Mouse (Mus musculus) gastrocnemius, adult 2 months (tissue): Measurements from ENCODE around the gene Asic2. TPM values are rescaled to one million over a fixed set of nuclear protein-coding genes. Genes with fewer than 3 reads are reported as not detected.

Source experiments
- DNase-seq: peaks from one replicate; pipeline ENCODE4 v3.0.0; 2022
- H3K27ac ChIP-seq: fragments of 200-600 bp; 2 replicates; pipeline ENCODE4 v1.8.1; 2022; ENCODE audit warnings: mild to moderate bottlenecking
- H3K4me3 ChIP-seq: fragments of 200-600 bp; 2 replicates; pipeline ENCODE4 v1.8.1; 2022; ENCODE audit warnings: mild to moderate bottlenecking, moderate library complexity
- CTCF ChIP-seq: fragments of 200-600 bp; IDR thresholded peaks from 2 replicates; pipeline ENCODE4 v1.8.1; 2022; ENCODE audit warnings: antibody characterized with exemption, mild to moderate bottlenecking, moderate library complexity
- intact Hi-C: fragments of 180-260 bp; cut with DNase I; formaldehyde crosslinking; loops from one replicate; pipeline ENCODE4 v1.15.1; 2025
- total RNA-seq, 2 experiments: library from RNA; stranded (reverse); gene quantifications; 2 replicates each; pipeline ENCODE4 v1.2.3; 2021

Asic2 gene
- total RNA-seq, 2 experiments from 2014 or later, result 0.10 TPM; not detected in 1

DNA sequence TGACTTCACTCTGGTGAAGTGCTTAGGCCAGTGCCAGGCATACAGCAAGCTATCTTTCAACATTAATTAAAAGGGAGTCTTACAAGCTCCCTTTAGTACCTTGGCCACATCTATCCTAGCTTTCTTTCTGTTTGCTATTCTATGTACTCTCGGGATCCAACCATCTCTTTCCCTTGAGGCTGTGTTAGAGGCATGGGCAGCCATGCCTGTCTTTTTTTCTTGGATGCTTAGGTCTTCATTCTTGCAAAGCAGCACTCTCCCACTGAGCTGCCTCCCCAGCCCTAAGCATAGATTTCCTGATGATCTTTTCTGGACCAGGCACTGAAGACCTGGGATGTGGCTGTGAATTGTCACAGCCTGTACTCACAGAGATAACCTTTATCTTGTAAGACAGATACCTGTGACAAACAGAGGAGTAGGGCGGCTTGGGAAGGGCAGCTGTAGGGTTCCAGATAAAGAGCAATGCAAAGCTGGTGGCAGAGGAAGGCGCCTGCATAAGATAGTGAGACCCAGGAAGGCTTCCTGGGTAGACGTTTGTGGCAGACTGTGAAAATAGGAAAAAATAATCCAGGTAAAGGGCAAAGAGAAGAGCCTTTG is 433.0 kb downstream of the Asic2 start:
- TF ChIP-seq CTCF, result no peak
- DNase-seq, result no peak
- H3K27ac ChIP-seq, result no peak overlapping the region
- intact Hi-C loops, result loop anchor here (10.0 kb wide), 1 partner anchor 630 kb away; no protein-coding TSS in a partner anchor
- no peak overlapping the region for H3K4me3 ChIP-seq

DNA sequence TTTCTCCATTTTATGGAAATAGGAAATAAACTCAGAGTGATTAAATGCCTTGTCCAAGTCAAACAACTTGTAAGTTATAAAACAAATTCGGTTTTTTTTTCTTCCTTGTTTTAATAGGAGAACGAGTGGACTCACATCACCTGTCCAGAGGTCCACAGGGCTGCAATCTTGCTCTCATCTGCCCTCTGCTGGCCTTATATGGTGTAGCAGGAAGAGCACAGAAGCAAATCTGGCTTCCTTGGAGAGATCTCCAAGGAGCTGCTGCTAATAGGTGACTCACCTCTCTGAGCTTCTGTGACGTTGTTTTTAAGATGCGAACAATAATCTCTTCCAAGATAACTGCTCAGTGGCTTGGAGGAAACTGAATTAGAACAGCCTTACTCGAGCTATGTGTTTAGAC is 433.6 kb downstream of the Asic2 start:
- Histone ChIP-seq H3K4me3 (no peak overlapping the region), H3K27ac (no peak overlapping the region)
- intact Hi-C loops, result loop anchor here (10.0 kb wide), 1 partner anchor 630 kb away; no protein-coding TSS in a partner anchor
- peak; percentile 21 for DNase-seq
- TF ChIP-seq CTCF, result peak; percentile 88

DNA sequence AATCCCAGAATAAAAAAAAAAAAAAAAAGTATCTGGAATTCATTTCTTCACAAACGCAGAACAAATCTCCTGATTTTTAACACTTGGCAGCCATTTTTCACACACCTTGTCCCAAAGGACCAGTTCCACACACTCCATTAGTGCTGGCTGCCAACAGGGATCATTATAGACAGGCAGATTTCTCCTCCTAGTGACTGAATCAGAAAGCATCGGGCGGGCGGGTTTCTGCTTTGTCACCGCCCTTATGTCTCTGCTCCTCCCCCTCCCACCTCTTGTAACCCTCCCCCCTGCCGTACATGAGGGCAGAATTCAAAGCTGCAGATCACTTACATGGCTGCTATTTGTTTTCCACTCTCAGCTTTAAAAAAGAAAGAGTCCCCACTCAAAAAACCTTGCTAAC is 436.4 kb downstream of the Asic2 start:
- no peak overlapping the region for H3K4me3 ChIP-seq
- no peak for DNase-seq
- TF ChIP-seq CTCF, result no peak
- no peak overlapping the region for H3K27ac ChIP-seq
- intact Hi-C loops, result loop anchor here (10.0 kb wide), 1 partner anchor 627 kb away; no protein-coding TSS in a partner anchor

DNA sequence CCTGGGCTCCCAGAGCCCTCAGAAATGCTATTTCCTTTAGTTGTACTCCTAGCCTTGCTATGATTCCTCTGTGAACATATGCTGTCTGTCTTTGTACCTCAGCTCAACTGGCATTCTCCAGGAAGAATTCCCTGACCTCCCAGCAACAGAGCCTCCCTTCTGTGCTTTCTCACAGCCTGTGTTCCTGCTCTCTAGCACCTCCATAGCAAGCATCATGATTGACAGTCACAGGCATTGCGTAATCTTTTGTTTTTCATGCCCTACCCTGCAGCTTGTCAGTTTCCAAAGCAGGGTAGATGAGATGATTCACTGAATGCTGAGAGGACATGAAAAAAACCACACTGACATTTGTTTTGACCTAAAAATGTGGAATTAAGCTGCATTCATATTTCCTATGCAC is 445.3 kb downstream of the Asic2 start:
- no peak for DNase-seq
- H3K27ac ChIP-seq, result no peak overlapping the region
- no peak for TF ChIP-seq CTCF
- intact Hi-C loops, result no loop called here
- no peak overlapping the region for H3K4me3 ChIP-seq

DNA sequence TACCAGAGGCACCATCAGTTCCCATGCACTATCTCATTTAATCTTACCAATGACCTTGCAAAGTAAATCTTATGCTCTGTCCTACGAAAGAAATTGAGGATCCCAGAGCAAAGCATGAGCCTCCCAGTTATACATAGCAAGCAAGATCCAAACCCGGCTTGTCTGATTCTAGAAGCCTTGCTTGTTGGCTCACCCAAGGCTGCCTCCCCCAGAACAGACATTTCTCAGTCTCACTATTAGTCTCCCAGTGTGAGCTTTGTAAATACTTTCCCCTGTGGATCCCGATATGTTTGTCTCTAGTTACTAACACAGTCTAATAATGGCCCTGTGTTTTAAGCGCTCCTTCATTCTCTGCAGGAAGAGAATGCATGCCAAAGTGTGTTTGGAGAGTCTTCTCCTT is 446.4 kb downstream of the Asic2 start:
- DNase-seq, result no peak
- no peak overlapping the region for H3K27ac ChIP-seq
- intact Hi-C loops, result no loop called here
- no peak for TF ChIP-seq CTCF
- H3K4me3 ChIP-seq, result no peak overlapping the region

DNA sequence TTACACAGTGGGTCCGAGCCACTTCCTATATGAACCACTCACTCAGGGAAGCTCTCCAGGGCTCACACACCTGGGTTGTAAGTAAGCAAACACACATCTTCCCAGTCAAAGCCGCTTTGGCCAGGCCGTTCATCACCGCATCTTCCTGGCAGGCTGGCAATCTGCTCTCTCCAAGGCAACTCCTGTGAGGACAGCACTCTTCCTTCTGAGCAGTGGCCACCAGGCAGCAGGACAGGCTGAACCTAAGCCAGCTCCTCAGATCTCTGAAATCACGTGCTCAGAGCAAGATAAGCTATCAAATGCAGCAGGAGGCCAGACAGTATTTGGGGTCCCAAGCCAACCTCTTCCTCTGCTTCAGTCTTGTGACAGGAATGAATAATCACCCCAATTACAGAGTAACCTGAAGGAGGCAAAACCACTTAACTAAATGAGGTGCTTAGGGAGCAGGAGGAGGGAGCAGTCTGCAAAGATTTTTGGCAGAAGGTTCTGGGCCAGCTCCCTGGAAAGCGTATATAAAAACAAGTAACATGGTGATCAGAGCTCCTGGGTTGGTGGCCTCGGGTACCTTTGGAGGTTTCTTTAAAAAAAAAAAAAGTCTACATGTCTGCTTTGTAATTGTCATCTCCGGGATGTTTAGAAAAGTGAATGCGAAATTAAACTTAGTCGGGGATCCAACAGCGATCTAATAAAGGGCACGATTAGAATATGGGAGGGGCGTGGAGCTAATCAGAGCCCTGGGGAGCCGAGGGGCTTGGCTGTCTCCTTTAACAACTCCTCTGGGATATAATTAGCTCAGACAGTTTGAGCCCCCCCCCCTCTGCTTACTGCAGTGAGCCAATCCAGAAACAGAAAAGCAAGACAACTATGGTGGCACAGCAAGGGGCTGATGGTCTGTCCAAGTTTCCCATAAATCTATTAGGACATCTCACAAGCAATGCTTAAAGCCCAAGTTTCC is 450.0 kb downstream of the Asic2 start:
- TF ChIP-seq CTCF, result no peak
- no peak for DNase-seq
- H3K27ac ChIP-seq, result no peak overlapping the region
- no peak overlapping the region for H3K4me3 ChIP-seq
- intact Hi-C loops, result no loop called here

DNA sequence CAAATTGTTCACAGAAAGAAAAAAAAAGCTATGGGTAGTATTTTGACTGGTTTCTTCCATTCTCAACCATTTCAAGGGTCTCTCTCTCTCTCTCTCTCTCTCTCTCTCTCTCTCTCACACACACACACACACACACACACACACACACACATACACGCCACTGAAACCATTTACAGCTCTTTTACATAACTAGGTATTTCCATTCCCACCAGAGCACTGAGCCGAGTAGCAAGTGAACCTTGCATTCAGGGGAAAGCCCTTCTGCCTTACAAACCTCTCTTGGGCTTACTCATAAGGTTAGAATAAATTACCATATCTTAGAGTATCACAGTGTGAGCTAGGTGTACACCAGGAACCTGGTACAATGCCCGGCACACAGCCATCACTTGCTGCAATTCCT is 452.5 kb downstream of the Asic2 start:
- intact Hi-C loops, result no loop called here
- Histone ChIP-seq H3K4me3 (no peak overlapping the region), H3K27ac (no peak overlapping the region)
- TF ChIP-seq CTCF, result no peak
- DNase-seq, result no peak

DNA sequence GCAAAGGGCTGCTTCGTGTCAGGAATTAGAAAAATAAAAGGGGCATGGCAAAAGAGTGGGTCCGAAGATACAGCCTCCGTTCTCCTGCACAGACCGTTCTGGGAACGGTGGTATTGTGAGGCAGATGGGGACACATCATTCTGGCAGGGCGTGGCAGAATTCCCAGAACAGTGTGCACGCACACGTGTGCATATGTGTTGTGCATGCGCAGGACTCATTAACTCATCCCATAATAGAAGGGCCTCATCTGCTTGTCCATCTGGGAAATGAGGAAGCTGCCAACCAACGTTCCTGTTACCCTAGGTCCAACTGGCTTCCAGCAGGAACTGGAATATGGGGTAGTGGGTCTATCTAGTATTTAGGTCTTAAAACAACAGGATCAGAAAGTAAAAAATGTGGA is 455.8 kb downstream of the Asic2 start:
- intact Hi-C loops, result no loop called here
- Histone ChIP-seq H3K4me3 (no peak overlapping the region), H3K27ac (no peak overlapping the region)
- no peak for TF ChIP-seq CTCF
- DNase-seq, result no peak

DNA sequence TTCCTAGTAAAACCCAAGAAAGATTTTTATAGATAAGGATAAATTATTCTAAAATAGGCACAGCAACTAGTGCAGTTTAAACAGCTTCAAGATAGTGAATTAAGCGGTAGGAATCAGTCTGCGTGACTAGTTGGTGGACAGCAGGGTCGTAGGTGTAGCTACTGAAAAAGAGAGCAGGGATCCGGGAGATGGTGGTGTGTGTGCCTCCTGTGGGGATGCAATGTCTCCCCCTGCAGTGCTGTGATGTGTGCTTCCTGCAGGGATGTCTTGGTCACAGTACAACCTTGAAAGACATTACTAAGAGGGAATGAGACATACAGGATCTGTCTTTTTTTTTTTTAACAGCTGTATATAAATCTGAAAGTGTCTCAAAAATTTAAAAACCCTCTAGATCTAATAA is 456.9 kb downstream of the Asic2 start:
- intact Hi-C loops, result no loop called here
- no peak for TF ChIP-seq CTCF
- Histone ChIP-seq H3K4me3 (no peak overlapping the region), H3K27ac (no peak overlapping the region)
- no peak for DNase-seq

DNA sequence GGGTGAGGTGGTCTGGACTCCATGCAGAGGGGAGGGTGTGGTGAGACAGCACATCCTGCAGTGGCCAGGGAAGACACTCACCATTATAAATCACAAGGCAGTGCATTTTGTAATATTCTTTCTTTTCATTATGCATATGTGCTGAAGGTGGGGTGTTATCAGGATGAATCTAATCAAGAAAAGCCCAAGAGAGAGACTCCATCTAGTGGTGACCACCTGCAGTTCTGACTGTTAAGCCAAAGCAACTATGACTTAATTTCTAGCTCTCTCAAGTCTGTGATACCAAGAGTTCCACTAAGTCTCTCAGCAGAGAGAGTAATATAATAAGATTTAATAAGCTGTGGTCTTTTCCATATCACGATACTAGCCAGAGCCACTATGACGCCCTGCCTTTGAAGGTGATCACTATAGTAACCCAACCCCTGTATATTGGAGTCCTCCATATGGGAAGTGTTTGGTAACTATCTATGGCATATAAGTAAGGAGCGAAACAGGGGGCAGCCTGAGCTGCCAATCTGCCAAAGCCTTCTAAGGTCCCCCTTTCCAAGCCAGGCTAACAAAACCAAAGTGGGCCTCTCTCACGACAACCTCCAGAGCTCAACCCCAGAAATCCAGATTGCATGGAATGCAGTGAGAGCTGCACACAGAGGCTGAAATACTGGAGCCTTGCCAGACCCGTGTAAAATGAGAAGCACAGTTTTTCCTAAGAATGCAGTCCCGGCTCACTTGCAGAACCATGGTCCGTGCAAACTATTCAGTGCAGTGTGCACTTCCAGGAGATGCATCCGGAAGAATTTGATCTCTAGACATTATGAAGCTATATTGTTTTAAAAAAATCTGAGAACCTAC is 459.6 kb downstream of the Asic2 start:
- Histone ChIP-seq H3K4me3 (no peak overlapping the region), H3K27ac (no peak overlapping the region)
- DNase-seq, result no peak
- intact Hi-C loops, result no loop called here
- TF ChIP-seq CTCF, result no peak

DNA sequence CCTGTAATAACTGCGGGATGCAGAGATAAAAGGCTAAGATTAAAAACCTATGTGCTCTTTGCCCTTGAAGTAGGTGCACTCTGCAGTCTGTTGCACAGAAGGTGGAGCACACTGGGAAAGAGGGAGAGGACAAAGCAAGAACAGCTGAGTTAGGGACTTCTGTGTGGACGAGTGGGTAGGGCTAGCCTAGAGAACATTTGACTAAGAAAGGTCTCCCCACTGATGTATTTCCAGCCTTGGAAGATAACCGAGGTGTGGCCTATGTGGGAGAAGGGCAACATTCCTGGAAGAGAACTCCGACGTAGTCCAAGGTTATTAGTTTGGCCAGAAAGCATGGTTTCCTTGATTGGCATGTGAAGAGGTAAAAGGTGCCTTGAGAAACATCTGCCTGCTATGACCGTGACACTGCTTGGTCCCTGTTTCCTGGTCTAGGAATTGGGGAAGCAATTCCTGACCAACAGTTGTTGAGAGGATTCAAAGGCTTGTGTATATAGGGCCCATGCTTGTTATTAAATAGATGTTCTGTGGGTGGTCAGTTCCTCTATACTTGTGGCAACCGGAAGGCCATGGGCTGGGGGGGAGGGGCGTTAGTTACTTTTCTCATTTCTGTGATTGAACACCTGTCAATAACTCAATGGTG is 463.3 kb downstream of the Asic2 start:
- no peak overlapping the region for H3K4me3 ChIP-seq
- DNase-seq, result no peak
- intact Hi-C loops, result no loop called here
- no peak for TF ChIP-seq CTCF
- H3K27ac ChIP-seq, result no peak overlapping the region
